Mouse (Mus musculus) brain, embryonic 14.5 days (tissue): ENCODE data around the gene Antxr2.

Experiments used
- CTCF ChIP-seq: fragments of 200-500 bp; IDR thresholded peaks from 2 replicates; pipeline ENCODE4 v1.5.1; 2012; ENCODE audit warnings: inconsistent platforms, mild to moderate bottlenecking, moderate library complexity, borderline replicate concordance; ENCODE audit not compliant: insufficient read depth, insufficient read length; ENCODE audit errors: extremely low read depth
- POLR2A ChIP-seq: fragments of 200-500 bp; IDR thresholded peaks from 2 replicates; pipeline ENCODE4 v1.6.1; 2012; ENCODE audit warnings: mild to moderate bottlenecking, inconsistent platforms, borderline replicate concordance; ENCODE audit not compliant: poor library complexity, insufficient read depth, insufficient read length, severe bottlenecking; ENCODE audit errors: extremely low read depth

GRCm38 (mm10) chr5:97851981-97852748 is 178.7 kb downstream of the Antxr2 start:
- TF ChIP-seq POLR2A (no peak), CTCF (no peak)
